Mouse (Mus musculus): ENCODE data around the gene Pms1. TPM values are rescaled to one million over a fixed set of nuclear protein-coding genes. Genes with fewer than 3 reads are reported as not detected.

The Pms1 gene
- polyA plus RNA-seq, 1 experiment from 2014 or later = 20.0 TPM

GRCm38 (mm10) chr1:53186301-53186700, 110.5 kb downstream of the Pms1 start:
- no peak for ATAC-seq (ENCODE audit: insufficient number of reproducible peaks, insufficient read depth, low FRiP score, low read depth)
- no peaks in the 10 kb centered on the region for H3K4me1 ChIP-seq (ENCODE audit: control insufficient read depth, insufficient read depth, low read length)
- WGBS = 91% methylated on average over 3 of the region's 3 CpGs
- H3K9me3 ChIP-seq (ENCODE audit: control insufficient read depth, low read depth, low read length) = no peaks in the 10 kb centered on the region
- no peaks in the 10 kb centered on the region for H3K36me3 ChIP-seq (ENCODE audit: control insufficient read depth, insufficient read depth, low read length)
- H3K27me3 ChIP-seq (ENCODE audit: control insufficient read depth, insufficient read depth, low read length) = no peaks in the 10 kb centered on the region
- H3K4me3 ChIP-seq (ENCODE audit: low read depth, low read length) = no peak overlapping the region
- no peak overlapping the region for H3K9ac ChIP-seq (replicated peaks; ENCODE audit: low read depth, low read length)
- no peak overlapping the region for H3K4me2 ChIP-seq (replicated peaks; ENCODE audit: low read depth, low read length)
- H3K27ac ChIP-seq (ENCODE audit: low read length) = no peak overlapping the region

- no peaks in the 10 kb centered on the region for H3K9me3 ChIP-seq (ENCODE audit: control insufficient read depth, low read depth, low read length)
- WGBS = 65% methylated on average over 6 of the region's 6 CpGs
- H3K27me3 ChIP-seq (ENCODE audit: control insufficient read depth, insufficient read depth, low read length) = no peaks in the 10 kb centered on the region
- no peak overlapping the region for H3K27ac ChIP-seq (ENCODE audit: low read length)
- H3K9ac ChIP-seq (replicated peaks; ENCODE audit: low read depth, low read length) = no peak overlapping the region
- no peak overlapping the region for H3K4me2 ChIP-seq (replicated peaks; ENCODE audit: low read depth, low read length)
- no peaks in the 10 kb centered on the region for H3K36me3 ChIP-seq (ENCODE audit: control insufficient read depth, insufficient read depth, low read length)
- no peak for ATAC-seq (ENCODE audit: insufficient number of reproducible peaks, insufficient read depth, low FRiP score, low read depth)
- H3K4me1 ChIP-seq (ENCODE audit: control insufficient read depth, insufficient read depth, low read length) = no peaks in the 10 kb centered on the region
- H3K4me3 ChIP-seq (ENCODE audit: low read depth, low read length) = no peak overlapping the region
Observed at GRCm38 (mm10) chr1:53157715-53158114, 139.1 kb downstream of the Pms1 start.

Other genes starting within 250 kb of the Pms1 start
- 0.50 and 0.52 TPM in 2 replicates for gene Mstn, start 235.4 kb downstream of the Pms1 start, polyA plus RNA-seq (2014; fragmentation: Nextera tagmentation; extraction: Ambion mirVana)
- gene 1700019A02Rik, start 109.4 kb downstream of the Pms1 start, polyA plus RNA-seq (2014; fragmentation: Nextera tagmentation; extraction: Ambion mirVana) = not detected in 2 replicates
- gene Ormdl1, start 77 bp upstream of the Pms1 start, polyA plus RNA-seq (2014; fragmentation: Nextera tagmentation; extraction: Ambion mirVana) = 52.3 and 57.3 TPM in 2 replicates
- gene Gm28778, start 93 bp upstream of the Pms1 start, polyA plus RNA-seq (2014; fragmentation: Nextera tagmentation; extraction: Ambion mirVana) = not detected in 2 replicates
- gene Osgepl1, start 16.6 kb upstream of the Pms1 start, polyA plus RNA-seq (2014; fragmentation: Nextera tagmentation; extraction: Ambion mirVana) = 22.9 and 23.6 TPM in 2 replicates
- 13.9 and 17.8 TPM in 2 replicates for gene Asdurf, start 55.6 kb upstream of the Pms1 start, polyA plus RNA-seq (2014; fragmentation: Nextera tagmentation; extraction: Ambion mirVana)
- gene Gm28551, start 55.6 kb upstream of the Pms1 start, polyA plus RNA-seq (2014; fragmentation: Nextera tagmentation; extraction: Ambion mirVana) = 0.87 and 0.88 TPM in 2 replicates
- 73.1 and 74.6 TPM in 2 replicates for gene Asnsd1, start 55.7 kb upstream of the Pms1 start, polyA plus RNA-seq (2014; fragmentation: Nextera tagmentation; extraction: Ambion mirVana)